Mouse (Mus musculus): Measurements from ENCODE around the gene Cox6a2.

The Cox6a2 gene

DNA sequence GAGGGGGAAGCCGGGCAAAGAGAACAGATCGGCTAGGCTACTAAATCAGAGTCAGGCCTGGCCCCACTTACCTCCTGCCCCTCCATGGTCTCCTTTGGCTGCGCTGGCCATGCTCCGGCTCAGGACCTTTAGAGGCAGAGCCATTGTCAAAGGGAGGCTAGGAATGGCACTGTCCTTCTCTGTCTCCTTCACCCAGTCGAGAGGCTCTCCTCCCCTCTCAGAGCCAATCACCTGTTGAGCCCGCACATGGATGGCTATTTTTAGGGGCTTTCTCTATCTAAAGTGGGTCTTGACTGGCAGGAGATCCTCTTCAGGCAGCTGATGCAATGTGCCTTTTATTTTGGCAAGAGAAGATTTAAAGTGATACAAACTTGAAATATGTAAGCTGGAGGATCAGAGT, at the start of gene Cox6a2:
Cox6a2 (minus strand) TSS at position 236 of the 400 bp plus-strand sequence.
- DNase-seq (ENCODE audit: low read depth in 1 of 2, low spot score in 2 of 2), result no peak

DNA sequence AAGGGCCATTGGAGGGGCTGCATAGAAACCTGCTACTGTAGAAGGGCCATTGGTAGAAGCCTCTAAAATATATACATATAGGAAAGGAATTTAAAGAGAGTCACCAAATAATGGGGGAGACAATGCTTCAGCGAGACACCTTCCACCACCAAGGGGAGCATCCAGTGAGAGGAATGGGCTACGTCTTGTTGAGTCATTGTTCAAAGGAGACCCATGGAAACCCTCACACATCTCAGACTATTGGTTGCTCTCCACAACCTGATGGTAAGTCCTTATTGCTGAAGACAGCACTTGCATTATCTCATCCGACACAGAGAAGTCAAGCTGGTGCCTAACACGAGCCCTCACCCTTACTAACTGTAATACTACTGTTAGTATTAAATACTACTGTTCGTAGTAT, 49.6 kb upstream of the Cox6a2 start:
- DNase-seq (ENCODE audit: low read depth in 1 of 2, low spot score in 2 of 2), result no peak

GRCm38 (mm10) chr7:128254978-128255377, 48.8 kb upstream of the Cox6a2 start:
- no peak for DNase-seq (ENCODE audit: low read depth in 1 of 2, low spot score in 2 of 2)

GRCm38 (mm10) chr7:128252609-128253008, 46.4 kb upstream of the Cox6a2 start:
- no peak for DNase-seq (ENCODE audit: low read depth in 1 of 2, low spot score in 2 of 2)

DNA sequence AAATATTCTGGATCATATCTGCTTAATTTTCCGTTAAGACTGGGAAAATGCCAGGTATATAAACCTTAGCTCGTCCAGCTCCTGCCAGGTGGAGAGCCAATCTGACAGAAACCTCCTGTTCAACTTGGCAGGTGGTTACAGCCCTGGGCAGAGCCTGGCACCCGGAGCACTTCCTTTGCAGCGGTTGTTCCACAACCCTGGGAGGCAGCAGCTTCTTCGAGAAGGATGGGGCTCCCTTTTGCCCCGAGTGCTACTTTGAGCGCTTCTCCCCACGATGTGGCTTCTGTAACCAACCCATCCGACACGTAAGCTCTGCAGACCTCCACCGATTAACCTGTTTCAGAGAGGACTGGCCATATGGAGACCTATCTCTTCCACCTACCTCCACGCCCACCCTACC, 45.8 kb upstream of the Cox6a2 start:
- no peak for DNase-seq (ENCODE audit: low read depth in 1 of 2, low spot score in 2 of 2)

DNA sequence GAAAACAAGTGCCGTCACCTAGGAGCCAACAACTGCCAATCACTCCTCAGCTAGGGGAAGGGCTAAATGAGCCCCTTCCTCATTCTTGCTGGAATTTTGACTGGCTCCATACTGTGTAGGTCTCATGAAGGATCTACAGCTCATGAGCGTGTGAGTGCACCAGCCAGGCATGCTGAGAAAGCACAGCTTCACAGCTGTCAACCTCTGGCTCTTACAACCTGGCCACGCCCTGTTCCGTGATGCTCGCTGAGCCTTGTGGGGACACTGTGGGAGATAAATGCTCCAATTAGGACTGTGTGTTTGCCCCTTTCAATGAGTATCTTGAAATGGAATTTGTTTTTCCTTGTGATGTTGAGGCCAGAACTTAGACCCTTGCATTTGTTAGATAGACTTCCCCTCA, 43.8 kb upstream of the Cox6a2 start:
- no peak for DNase-seq (ENCODE audit: low read depth in 1 of 2, low spot score in 2 of 2)

GRCm38 (mm10) chr7:128248081-128249042, 42.2 kb upstream of the Cox6a2 start:
- DNase-seq (ENCODE audit: low read depth in 1 of 2, low spot score in 2 of 2), result no peak

DNA sequence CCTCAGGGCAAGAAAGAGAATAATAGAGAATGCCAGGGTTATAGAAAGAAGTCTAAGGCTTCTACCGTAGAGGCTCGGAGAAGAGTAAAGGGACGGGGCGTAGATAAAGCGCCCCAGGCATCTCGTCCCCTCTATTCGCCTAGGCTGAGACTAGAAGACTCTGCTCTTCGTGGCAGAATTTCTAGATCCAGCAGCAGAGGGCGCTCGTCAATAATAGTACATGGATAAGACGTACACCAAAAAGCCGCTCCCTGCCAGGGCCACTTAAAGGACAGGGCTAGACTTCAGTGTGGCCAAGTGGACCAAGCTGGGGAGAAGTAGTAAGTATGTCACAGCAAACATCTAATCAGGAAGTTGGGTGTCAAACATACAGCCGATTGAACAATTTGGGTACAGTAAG, 41.3 kb upstream of the Cox6a2 start:
- peak in 1 of 2 experiments; percentile 54 for DNase-seq (ENCODE audit: low read depth in 1 of 2, low spot score in 2 of 2)

DNA sequence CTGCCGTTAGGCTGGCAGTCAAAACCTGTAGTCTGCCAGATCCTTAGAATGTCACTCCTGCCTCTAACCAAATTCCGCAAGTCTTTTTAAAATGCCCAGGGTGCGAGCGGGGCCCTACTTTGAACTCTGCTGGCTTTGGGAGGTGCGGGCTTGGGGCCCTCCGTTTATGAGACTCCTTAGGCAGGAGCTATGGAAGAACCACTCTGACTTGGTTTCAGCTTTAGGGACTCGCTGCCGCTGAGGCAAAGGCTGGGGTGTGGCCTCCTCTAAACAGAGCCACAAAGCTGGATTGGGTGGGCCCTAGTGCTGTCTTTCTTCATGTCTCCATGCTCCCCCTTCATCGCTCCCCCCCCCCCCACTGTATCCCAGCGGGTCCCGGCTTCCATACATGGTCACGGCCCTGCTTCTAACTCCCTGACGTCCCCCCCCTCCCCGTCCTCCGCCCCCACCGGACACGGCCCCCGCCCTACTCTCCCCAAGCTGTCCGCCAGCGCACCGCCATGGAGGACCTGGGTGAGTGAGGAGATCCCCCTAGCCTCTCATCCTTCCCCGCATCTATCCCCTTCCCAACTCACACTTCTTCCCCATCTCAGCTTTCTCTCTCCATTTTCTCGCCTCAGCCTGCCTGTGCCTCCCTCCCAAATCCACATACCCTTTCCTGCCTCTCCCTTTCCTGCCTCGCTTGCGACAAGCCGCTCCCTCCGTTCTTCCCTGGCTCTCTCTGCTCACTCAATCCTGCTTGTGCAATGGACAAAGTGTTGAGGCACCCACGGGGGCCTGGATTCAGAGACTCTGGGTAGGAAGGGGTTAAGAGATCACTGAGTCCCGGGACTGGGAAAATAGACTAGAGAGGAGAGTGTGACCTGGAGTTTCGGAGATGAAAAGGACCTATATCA, 40.6 kb upstream of the Cox6a2 start, which contains the start of gene Tgfb1i1:
Tgfb1i1 (plus strand) TSS at position 317 of the 896 bp plus-strand sequence.
- DNase-seq (ENCODE audit: low read depth in 1 of 2, low spot score in 2 of 2), result no peak

- DNase-seq (ENCODE audit: low read depth in 1 of 2, low spot score in 2 of 2), result no peak
Observed at GRCm38 (mm10) chr7:128245547-128245946, 39.4 kb upstream of the Cox6a2 start.

GRCm38 (mm10) chr7:128244410-128245025, 38.3 kb upstream of the Cox6a2 start:
- no peak for DNase-seq (ENCODE audit: low read depth in 1 of 2, low spot score in 2 of 2)

GRCm38 (mm10) chr7:128243921-128244320, 37.7 kb upstream of the Cox6a2 start:
- DNase-seq (ENCODE audit: low read depth in 1 of 2, low spot score in 2 of 2), result no peak

- DNase-seq (ENCODE audit: low read depth in 1 of 2, low spot score in 2 of 2), result no peak
Observed at GRCm38 (mm10) chr7:128242331-128242730, 36.1 kb upstream of the Cox6a2 start.

GRCm38 (mm10) chr7:128240131-128240784, 34.1 kb upstream of the Cox6a2 start:
- no peak for DNase-seq (ENCODE audit: low read depth in 1 of 2, low spot score in 2 of 2)

DNA sequence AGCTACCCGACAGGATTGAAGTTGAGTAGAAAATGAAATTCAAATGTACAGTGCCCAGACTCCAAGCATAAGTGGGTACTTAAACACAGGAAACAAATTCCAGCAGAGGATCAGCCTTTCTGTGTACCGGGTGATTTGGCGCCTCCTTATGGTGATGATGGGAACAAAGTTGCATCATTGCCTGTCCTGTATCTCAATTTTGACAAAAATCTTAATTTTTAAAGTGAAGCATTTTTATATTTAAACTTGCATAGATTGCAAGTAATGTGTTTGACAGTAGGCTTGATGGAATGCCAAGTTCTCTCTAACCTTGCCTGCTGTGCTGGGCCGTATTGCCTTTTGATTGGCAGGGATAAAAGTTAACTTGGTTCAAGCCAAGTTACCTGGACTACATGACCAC, 32.8 kb upstream of the Cox6a2 start:
- no peak for DNase-seq (ENCODE audit: low read depth in 1 of 2, low spot score in 2 of 2)

- peak; percentile 99 to 100 for DNase-seq (ENCODE audit: low read depth in 1 of 2, low spot score in 2 of 2)
Observed at GRCm38 (mm10) chr7:128237927-128238778, 32.0 kb upstream of the Cox6a2 start, which contains the start of gene 9130023H24Rik. Gene 9130023H24Rik, minus strand, starts transcription at chr7:128238031.

GRCm38 (mm10) chr7:128237593-128237926, 31.4 kb upstream of the Cox6a2 start:
- DNase-seq (ENCODE audit: low read depth in 1 of 2, low spot score in 2 of 2), result no peak

DNA sequence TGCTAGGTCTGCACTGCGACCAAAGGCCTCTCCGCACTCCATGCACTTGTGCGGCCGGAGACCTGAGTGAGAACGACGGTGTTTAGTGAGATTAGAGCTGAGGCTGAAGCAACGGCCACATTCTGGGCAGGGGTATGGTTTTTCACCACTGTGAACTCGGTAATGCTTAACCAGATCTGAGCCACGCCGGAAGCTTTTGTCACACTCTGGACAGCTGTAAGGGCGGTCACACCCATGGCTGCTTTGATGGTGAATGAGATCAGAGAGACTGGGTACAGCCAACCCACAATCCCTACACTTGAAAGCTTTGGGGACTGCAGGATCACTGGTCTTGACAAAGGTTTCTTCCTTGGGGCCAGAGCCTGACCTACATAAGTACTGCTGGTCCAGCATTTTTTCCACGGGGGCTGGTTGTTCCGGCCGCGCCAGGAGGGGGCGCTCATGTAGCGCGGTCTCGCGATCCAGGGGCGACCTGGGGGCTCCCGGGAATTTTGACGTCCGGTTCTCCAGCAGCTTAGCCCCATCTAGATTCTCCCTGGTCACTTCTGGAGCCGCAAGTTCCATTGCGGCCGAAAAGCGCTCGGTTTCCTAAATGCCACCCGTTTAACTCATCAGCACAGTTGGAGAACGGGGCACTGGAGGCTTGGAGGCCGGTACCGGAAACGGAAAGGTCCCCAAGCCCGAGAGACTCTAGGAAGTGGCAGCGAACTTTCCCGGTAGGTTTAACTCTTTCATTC, 30.8 kb upstream of the Cox6a2 start, which contains the start of gene Armc5:
Armc5 (plus strand) TSS at position 487 of the 737 bp plus-strand sequence.
- DNase-seq (ENCODE audit: low read depth in 1 of 2, low spot score in 2 of 2), result peak; percentile 59 to 70

DNA sequence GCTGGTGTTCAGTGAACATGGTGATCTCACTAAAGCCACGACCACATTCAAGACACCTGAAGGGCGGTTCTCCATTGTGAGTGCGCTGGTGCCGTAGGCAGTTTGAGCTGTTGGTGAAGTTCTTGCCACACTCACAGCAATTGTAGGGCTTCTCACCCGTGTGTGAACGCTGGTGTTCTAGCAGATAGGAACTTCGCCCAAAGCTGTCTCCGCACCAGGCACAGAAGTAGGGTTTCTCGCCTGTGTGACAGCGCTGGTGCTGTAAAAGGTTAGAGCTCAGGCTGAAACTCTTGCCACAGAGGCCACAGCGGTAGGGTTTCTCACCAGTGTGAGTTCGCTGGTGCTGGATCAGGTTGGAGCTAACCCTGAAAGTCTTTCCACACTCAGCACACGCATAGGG, 30.2 kb upstream of the Cox6a2 start:
- DNase-seq (ENCODE audit: low read depth in 1 of 2, low spot score in 2 of 2), result no peak
